Mouse (Mus musculus) ES-Bruce4 (cell line): ENCODE measurements at regions not wholly inside any gene's neighbourhood (a gene's known extent, or its start where the extent isn't known, plus 50 kb on each side); places are given as distances from the start of the nearest gene placed in this dataset.

Experiments
- H3K27ac ChIP-seq: 2 replicates; pipeline ENCODE4 v1.5.1; 2012; ENCODE audit warnings: low read length, inconsistent platforms; ENCODE audit not compliant: insufficient read depth
- H3K27me3 ChIP-seq: 2 replicates; pipeline ENCODE4 v1.6.1; 2012; ENCODE audit warnings: mild to moderate bottlenecking, low read length, inconsistent platforms; ENCODE audit not compliant: control insufficient read depth, poor library complexity, insufficient read depth, severe bottlenecking
- H3K36me3 ChIP-seq: 2 replicates; pipeline ENCODE4 v1.6.1; 2012; ENCODE audit warnings: inconsistent platforms, mild to moderate bottlenecking, low read length, moderate library complexity; ENCODE audit not compliant: control insufficient read depth, poor library complexity, insufficient read depth, severe bottlenecking
- H3K4me1 ChIP-seq: one replicate; pipeline ENCODE4 v1.8.1; 2011; ENCODE audit warnings: low read length; ENCODE audit not compliant: control insufficient read depth, insufficient read depth
- H3K4me3 ChIP-seq: 2 replicates; pipeline ENCODE4 v1.5.1; 2011; ENCODE audit warnings: low read depth, mild to moderate bottlenecking, low read length
- H3K9ac ChIP-seq: 2 replicates; pipeline ENCODE4 v1.6.1; 2012; ENCODE audit warnings: low read depth, mild to moderate bottlenecking, inconsistent platforms; ENCODE audit not compliant: poor library complexity, severe bottlenecking
- H3K9me3 ChIP-seq: replicated peaks from 2 replicates; pipeline ENCODE4 v1.6.1; 2012; ENCODE audit warnings: mild to moderate bottlenecking, low read length, inconsistent platforms; ENCODE audit not compliant: control insufficient read depth, poor library complexity, insufficient read depth, severe bottlenecking
- CTCF ChIP-seq: IDR thresholded peaks from one replicate; pipeline ENCODE4 v1.8.1; 2011; ENCODE audit warnings: low read depth, low read length
- EP300 ChIP-seq: IDR thresholded peaks from 2 replicates; pipeline ENCODE4 v1.6.1; 2011; ENCODE audit warnings: low read depth, low read length; ENCODE audit not compliant: insufficient read depth
- POLR2A ChIP-seq: IDR thresholded peaks from one replicate; pipeline ENCODE4 v1.8.1; 2011; ENCODE audit warnings: low read length; ENCODE audit not compliant: insufficient read depth

GRCm38 (mm10) chr13:53539797-53540196, 66.9 kb upstream of the Msx2 start:
- TF ChIP-seq EP300 (no peak), POLR2A (no peak), CTCF (no peak)
- Histone ChIP-seq H3K27ac (no peak overlapping the region), H3K4me1 (no peaks in the 10 kb centered on the region), H3K9ac (no peak overlapping the region), H3K4me3 (no peak overlapping the region), H3K36me3 (no peaks in the 10 kb centered on the region), H3K27me3 (no peaks in the 10 kb centered on the region), H3K9me3 (no peaks in the 10 kb centered on the region)

- Histone ChIP-seq H3K4me1 (no peaks in the 10 kb centered on the region), H3K27ac (no peak overlapping the region), H3K9me3 (no peaks in the 10 kb centered on the region), H3K9ac (no peak overlapping the region), H3K36me3 (no peaks in the 10 kb centered on the region), H3K4me3 (no peak overlapping the region), H3K27me3 (no peaks in the 10 kb centered on the region)
- no peak for TF ChIP-seq CTCF
- TF ChIP-seq EP300: no peak
These were observed 65.1 kb upstream of the Msx2 start for GRCm38 (mm10) chr13:53537937-53538336.

GRCm38 (mm10) chr13:53535781-53536425, 63.0 kb upstream of the Msx2 start:
- Histone ChIP-seq H3K27ac (no peak overlapping the region), H3K9me3 (no peaks in the 10 kb centered on the region), H3K4me3 (no peak overlapping the region), H3K27me3 (no peaks in the 10 kb centered on the region), H3K4me1 (no peaks in the 10 kb centered on the region), H3K36me3 (no peaks in the 10 kb centered on the region), H3K9ac (no peak overlapping the region)
- TF ChIP-seq CTCF: no peak
- TF ChIP-seq POLR2A: no peak
- no peak for TF ChIP-seq EP300

GRCm38 (mm10) chr13:53533738-53534137, 60.9 kb upstream of the Msx2 start:
- H3K9me3 ChIP-seq: no peaks in the 10 kb centered on the region
- no peak overlapping the region for H3K27ac ChIP-seq
- H3K36me3 ChIP-seq: no peaks in the 10 kb centered on the region
- no peak overlapping the region for H3K4me3 ChIP-seq
- no peak overlapping the region for H3K9ac ChIP-seq
- TF ChIP-seq POLR2A: no peak
- TF ChIP-seq EP300: no peak
- TF ChIP-seq CTCF: no peak
- H3K4me1 ChIP-seq: no peaks in the 10 kb centered on the region
- no peaks in the 10 kb centered on the region for H3K27me3 ChIP-seq

- no peaks in the 10 kb centered on the region for H3K9me3 ChIP-seq
- TF ChIP-seq CTCF (no peak), EP300 (no peak), POLR2A (no peak)
- no peaks in the 10 kb centered on the region for H3K4me1 ChIP-seq
- no peak overlapping the region for H3K27ac ChIP-seq
- no peaks in the 10 kb centered on the region for H3K27me3 ChIP-seq
- no peaks in the 10 kb centered on the region for H3K36me3 ChIP-seq
- no peak overlapping the region for H3K9ac ChIP-seq
- H3K4me3 ChIP-seq: no peak overlapping the region
These were observed 54.0 kb upstream of the Msx2 start for GRCm38 (mm10) chr13:53526880-53527279.

GRCm38 (mm10) chr13:53522807-53523206, 49.9 kb upstream of the Msx2 start:
- Histone ChIP-seq H3K4me1 (no peaks in the 10 kb centered on the region), H3K27me3 (no peaks in the 10 kb centered on the region), H3K36me3 (no peaks in the 10 kb centered on the region), H3K27ac (no peak overlapping the region), H3K4me3 (no peak overlapping the region), H3K9ac (no peak overlapping the region), H3K9me3 (no peaks in the 10 kb centered on the region)
- TF ChIP-seq EP300 (no peak), POLR2A (no peak), CTCF (no peak)
